In the genomic region with DNA sequence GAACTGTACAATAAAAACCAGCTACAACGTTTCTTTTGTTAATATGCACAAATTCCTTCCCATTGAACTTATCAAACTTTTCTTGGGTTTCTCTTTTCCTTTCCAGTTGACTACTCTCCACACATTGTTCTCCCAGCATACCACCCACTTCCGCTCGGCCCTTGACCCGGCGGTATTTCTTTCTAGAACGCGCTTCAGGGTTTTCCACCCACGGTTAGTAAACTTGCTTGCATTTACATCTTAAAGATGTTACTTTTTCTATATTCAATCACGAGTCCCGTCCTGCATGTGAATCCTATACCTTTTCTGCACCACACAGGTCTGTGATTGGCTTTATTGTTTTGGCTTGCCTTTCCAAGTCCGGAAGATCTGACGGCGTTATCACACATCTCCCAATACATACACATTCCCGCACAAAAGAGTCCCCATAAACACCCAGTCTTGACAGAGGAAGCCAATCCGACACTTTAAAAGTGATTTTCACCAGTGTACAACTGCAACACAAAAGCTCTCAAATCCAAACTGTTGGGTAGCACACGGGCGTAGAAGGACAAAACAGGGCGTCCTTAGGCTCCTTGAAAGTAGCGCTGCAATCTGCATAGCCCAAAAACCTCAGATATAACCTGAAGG, we compare ENCODE assay signal across 8 mouse cellular contexts. TPM values are rescaled to one million over a fixed set of nuclear protein-coding genes. Genes with fewer than 3 reads are reported as not detected.
DNase-seq lines count a peak whose midpoint lies in the region; ATAC-seq and TF ChIP-seq lines count a peak whose summit lies in the region.

No protein-coding gene starts in this region.

- peaks cover 0 to 16% of the 10 kb centered on the region in 2 experiments; a peak in 2 of 4 replicates for H3K36me3 ChIP-seq in MEL (ENCODE audit: control insufficient read depth in 1 of 2, insufficient read depth in 2 of 2, low read length in 2 of 2)
- no peaks in the 10 kb centered on the region for H3K36me3 ChIP-seq in forebrain, embryonic 16.5 days (ENCODE audit: control insufficient read depth, insufficient read depth)
- no peaks in the 10 kb centered on the region for H3K36me3 ChIP-seq in lung, postnatal 0 days (ENCODE audit: insufficient read depth, low read length)

- no peaks in the 10 kb centered on the region for H3K9me3 ChIP-seq in MEL (replicated peaks; ENCODE audit: insufficient read depth, low read length)
- no peaks in the 10 kb centered on the region for H3K9me3 ChIP-seq in forebrain, embryonic 16.5 days (ENCODE audit: control insufficient read depth, low read length)
- no peaks in the 10 kb centered on the region for H3K9me3 ChIP-seq in lung, postnatal 0 days (ENCODE audit: low read length)

- peaks cover 35% of the 10 kb centered on the region for H3K79me2 ChIP-seq in MEL (ENCODE audit: control insufficient read depth, insufficient read depth, low read length, poor library complexity)

- no peak; a peak in 1 of 4 replicates for TF ChIP-seq EP300 in MEL (IDR thresholded peaks at IDR 0.05; ENCODE audit: low read depth in 1 of 2, low read length in 2 of 2)
- TF ChIP-seq EP300 in lung, postnatal 0 days (IDR thresholded peaks at IDR 0.05) = peak; percentile 32; the same call in 1 of the 2 replicates

- peak; percentile 10 for ATAC-seq in forebrain, embryonic 16.5 days
- ATAC-seq in lung, postnatal 0 days = peak; percentile 43

- intact Hi-C loops in heart, postnatal 36 days (cut with DNase I) = loop anchor here (2.0 kb wide), 1 partner anchor 65 kb away; no protein-coding TSS in a partner anchor

- peak overlapping the region; percentile 95 for H3K27ac ChIP-seq in MEL (ENCODE audit: control insufficient read depth, low read depth, low read length)
- peak overlapping the region; percentile 86 for H3K27ac ChIP-seq in forebrain, embryonic 16.5 days (ENCODE audit: low read length)
- H3K27ac ChIP-seq in lung, postnatal 0 days (ENCODE audit: low read length) = peak overlapping the region; percentile 94

- H3K27me3 ChIP-seq in MEL (ENCODE audit: control insufficient read depth in 1 of 2, insufficient read depth in 2 of 2, low read length in 2 of 2) = no peaks in the 10 kb centered on the region
- H3K27me3 ChIP-seq in forebrain, embryonic 16.5 days (replicated peaks; ENCODE audit: control insufficient read depth, insufficient read depth, low read length) = no peaks in the 10 kb centered on the region
- H3K27me3 ChIP-seq in lung, postnatal 0 days (replicated peaks; ENCODE audit: insufficient read depth, low read length) = no peaks in the 10 kb centered on the region

- peak overlapping the region; percentile 74 to 94 for H3K4me3 ChIP-seq in MEL (ENCODE audit: control insufficient read depth in 1 of 2, insufficient read depth in 1 of 2, low read depth in 2 of 2, low read length in 2 of 2)
- peak overlapping the region; percentile 74 for H3K4me3 ChIP-seq in forebrain, embryonic 16.5 days (replicated peaks; ENCODE audit: low read length)
- H3K4me3 ChIP-seq in lung, postnatal 0 days (ENCODE audit: low read depth, low read length) = peak overlapping the region; percentile 71

- H3K4me2 ChIP-seq in forebrain, embryonic 16.5 days (ENCODE audit: low read length) = peak overlapping the region; percentile 73
- H3K4me2 ChIP-seq in lung, postnatal 0 days (replicated peaks; ENCODE audit: low read depth, low read length) = peak overlapping the region; percentile 79

- TF ChIP-seq CTCF in MEL (IDR thresholded peaks at IDR 0.05 in 2 of 3, conservative IDR thresholded peaks at IDR 0.05 in 1 of 3; ENCODE audit: control insufficient read depth in 1 of 3, insufficient read depth in 1 of 3, low read depth in 2 of 3, low read length in 3 of 3, poor library complexity in 1 of 3, severe bottlenecking in 1 of 3) = no peak
- no peak for TF ChIP-seq CTCF in lung, postnatal 0 days (IDR thresholded peaks at IDR 0.05)

- peak overlapping the region; percentile 93 for H3K9ac ChIP-seq in MEL (ENCODE audit: control insufficient read depth, low read depth, low read length, poor library complexity, severe bottlenecking)
- H3K9ac ChIP-seq in forebrain, embryonic 16.5 days (replicated peaks; ENCODE audit: low read depth, low read length) = peak overlapping the region; percentile 57
- H3K9ac ChIP-seq in lung, postnatal 0 days (replicated peaks; ENCODE audit: low read depth) = peak overlapping the region; percentile 78

- peaks cover 0 to 9% of the 10 kb centered on the region in 2 experiments; a peak in 2 of 4 replicates for H3K4me1 ChIP-seq in MEL (ENCODE audit: control insufficient read depth in 1 of 2, insufficient read depth in 2 of 2, low read length in 2 of 2)
- peaks cover 20% of the 10 kb centered on the region for H3K4me1 ChIP-seq in forebrain, embryonic 16.5 days (replicated peaks; ENCODE audit: control insufficient read depth, insufficient read depth, low read length)
- H3K4me1 ChIP-seq in lung, postnatal 0 days (ENCODE audit: insufficient read depth, low read depth, low read length) = peaks cover 4% of the 10 kb centered on the region; the same call in 1 of the 2 replicates

- DNase-seq in MEL (ENCODE audit: low read depth, low spot score) = peak; percentile 88
- peak; percentile 59 for DNase-seq in cerebellum, adult 11-12 months
- DNase-seq in heart, postnatal 36 days = peak; percentile 71 to 77
- peak; percentile 44 to 69 for DNase-seq in layer of hippocampus, adult 18-20 months (ENCODE audit: low spot score in 2 of 2)
- DNase-seq in lung, postnatal 0 days (ENCODE audit: low spot score) = peak; percentile 88
- DNase-seq in ovary, postnatal 10 days (ENCODE audit: low spot score) = peak; percentile 36
- DNase-seq in thymus, postnatal 10 days (ENCODE audit: low spot score in 2 of 2) = peak; percentile 56 to 62

- TF ChIP-seq POLR2A in MEL (IDR thresholded peaks at IDR 0.05; ENCODE audit: control insufficient read depth in 1 of 2, insufficient read depth in 1 of 2, low read depth in 1 of 2, low read length in 2 of 2, poor library complexity in 1 of 2) = peak; percentile 22 to 46; a peak in 2 of 4 replicates

- WGBS in forebrain, embryonic 16.5 days = under 1% methylated on average over 19 of the region's 19 CpGs
- 1% methylated on average over 19 of the region's 19 CpGs for WGBS in lung, postnatal 0 days

- TF ChIP-seq RAD21 in MEL (IDR thresholded peaks at IDR 0.05; ENCODE audit: low read depth, low read length) = no peak

TF ChIP-seq in MEL, 35 proteins besides CTCF, POLR2A, EP300 and RAD21:
- TF ChIP-seq JUND (IDR thresholded peaks at IDR 0.05; ENCODE audit: low read depth, low read length) (0 out of 2 replicates have a peak, but pooled peaks have one; percentile 55), ZMIZ1 (IDR thresholded peaks at IDR 0.05; ENCODE audit: low read depth, low read length) (no peak; the same call in 1 of the 2 replicates), TBP (IDR thresholded peaks at IDR 0.05; ENCODE audit: low read depth, low read length) (peak; percentile 58; the same call in 1 of the 2 replicates), NELFE (IDR thresholded peaks at IDR 0.05; ENCODE audit: low read depth, low read length) (no peak), RCOR1 (IDR thresholded peaks at IDR 0.05; ENCODE audit: low read depth, low read length) (peak; percentile 40; the same call in 1 of the 2 replicates), POLR2AphosphoS2 (IDR thresholded peaks at IDR 0.05; ENCODE audit: low read length) (no peak; the same call in none of the 2 replicates), MXI1 (IDR thresholded peaks at IDR 0.05; ENCODE audit: low read depth, low read length) (peak; percentile 51; the same call in 1 of the 2 replicates), KAT2A (conservative IDR thresholded peaks at IDR 0.05; ENCODE audit: low read depth, low read length) (peak; percentile 49), MAX (IDR thresholded peaks at IDR 0.05; ENCODE audit: low read length) (peak; percentile 58; the same call in 1 of the 2 replicates), GATA1 (IDR thresholded peaks at IDR 0.05; ENCODE audit: low read depth, low read length) (peak; percentile 11; the same call in 1 of the 2 replicates), HCFC1 (IDR thresholded peaks at IDR 0.05; ENCODE audit: low read depth, low read length) (peak; percentile 86), MYC (IDR thresholded peaks at IDR 0.05; ENCODE audit: low read depth, low read length) (peak; percentile 51; the same call in 1 of the 2 replicates), USF1 (IDR thresholded peaks at IDR 0.05; ENCODE audit: low read depth, low read length) (no peak)

RNA-seq across cellular contexts. Expression of a gene that starts 0.6 kb away (rescaled TPM):
- total RNA-seq in MEL (2012; rRNA removed) = 13.9 and 16.0 TPM in 2 replicates
- 10 to 100 TPM in 1 of 2 experiments, not detected in 1; 21.3 TPM for polyA plus RNA-seq in MEL (2012; ENCODE audit: insufficient read depth in 1 of 2, insufficient read length in 2 of 2, low read depth in 1 of 2, low replicate concordance in 2 of 2, missing spikeins in 1 of 2)
- 135 and 154 TPM in 2 replicates for polyA plus RNA-seq in forebrain, embryonic 16.5 days (2015; fragmentation: Nextera tagmentation; extraction: Ambion mirVana)
- 100 to 1,000 TPM; 268 to 335 TPM for total RNA-seq in heart, postnatal 36 days (2021)
- 10 to 100 TPM; 91.0 to 94.3 TPM for total RNA-seq in layer of hippocampus, adult 18-20 months (2021)
- 14.8 and 19.6 TPM in 2 replicates for polyA plus RNA-seq in lung, postnatal 0 days (2015; fragmentation: Nextera tagmentation; extraction: Ambion mirVana)

Comparison
In these comparisons a context has a peak if more than half of its experiments do, and no peak if none do; other contexts are left out.
1. Peak in every context shown above with its lines: DNase-seq, ATAC-seq, H3K4me3 ChIP-seq and H3K27ac ChIP-seq.
2. DNase-seq: peak in every context shown above with its lines; median percentile 88 in MEL; 88 in lung, postnatal 0 days; 74 in heart, postnatal 36 days; 59 in cerebellum, adult 11-12 months; 59 in thymus, postnatal 10 days; 56 in layer of hippocampus, adult 18-20 months; 36 in ovary, postnatal 10 days.